Mouse (Mus musculus): ENCODE measurements at regions not wholly inside any gene's neighbourhood (a gene's known extent, or its start where the extent isn't known, plus 50 kb on each side); places are given as distances from the start of the nearest gene placed in this dataset.

- DNase-seq (ENCODE audit: low read depth, low spot score), result peak; percentile 37
Measured at GRCm38 (mm10) chr3:56590071-56590470, 406.6 kb upstream of the Nbea start.

GRCm38 (mm10) chr3:56575422-56575821 lies 391.9 kb upstream of the Nbea start:
- peak; percentile 12 for DNase-seq (ENCODE audit: low read depth, low spot score)

- no peak for DNase-seq (ENCODE audit: low read depth, low spot score)
Measured at GRCm38 (mm10) chr3:56536178-56536577, 352.7 kb upstream of the Nbea start.

GRCm38 (mm10) chr3:56504445-56504844 lies 320.9 kb upstream of the Nbea start:
- DNase-seq (ENCODE audit: low read depth, low spot score), result no peak

- DNase-seq (ENCODE audit: low read depth, low spot score), result peak; percentile 55
Measured at GRCm38 (mm10) chr3:56499301-56499700, 315.8 kb upstream of the Nbea start.

- no peak for DNase-seq (ENCODE audit: low read depth, low spot score)
Measured at GRCm38 (mm10) chr3:56493937-56494336, 310.4 kb upstream of the Nbea start.

- no peak for DNase-seq (ENCODE audit: low read depth, low spot score)
Measured at GRCm38 (mm10) chr3:56489154-56489553, 305.7 kb upstream of the Nbea start.

- DNase-seq (ENCODE audit: low read depth, low spot score), result no peak
Measured at GRCm38 (mm10) chr3:56485550-56486400, 302.3 kb upstream of the Nbea start.

GRCm38 (mm10) chr3:56484096-56484495 lies 300.6 kb upstream of the Nbea start:
- no peak for DNase-seq (ENCODE audit: low read depth, low spot score)

- DNase-seq (ENCODE audit: low read depth, low spot score), result no peak
Measured at GRCm38 (mm10) chr3:56483370-56483769, 299.9 kb upstream of the Nbea start.

GRCm38 (mm10) chr3:56479529-56479928 lies 296.0 kb upstream of the Nbea start:
- DNase-seq (ENCODE audit: low read depth, low spot score), result no peak

GRCm38 (mm10) chr3:56478544-56479140 lies 295.1 kb upstream of the Nbea start:
- DNase-seq (ENCODE audit: low read depth, low spot score), result no peak

GRCm38 (mm10) chr3:56475529-56476527 lies 292.3 kb upstream of the Nbea start:
- peak; percentile 78 for DNase-seq (ENCODE audit: low read depth, low spot score)

GRCm38 (mm10) chr3:56472651-56473050 lies 289.1 kb upstream of the Nbea start:
- no peak for DNase-seq (ENCODE audit: low read depth, low spot score)

GRCm38 (mm10) chr3:56471823-56472222 lies 288.3 kb upstream of the Nbea start:
- no peak for DNase-seq (ENCODE audit: low read depth, low spot score)

- DNase-seq (ENCODE audit: low read depth, low spot score), result no peak
Measured at GRCm38 (mm10) chr3:56471185-56471584, 287.7 kb upstream of the Nbea start.

GRCm38 (mm10) chr3:56457625-56458024 lies 274.1 kb upstream of the Nbea start:
- DNase-seq (ENCODE audit: low read depth, low spot score), result no peak

- DNase-seq (ENCODE audit: low read depth, low spot score), result no peak
Measured at GRCm38 (mm10) chr3:56456317-56456716, 272.8 kb upstream of the Nbea start.

GRCm38 (mm10) chr3:56438900-56439299 lies 255.4 kb upstream of the Nbea start:
- DNase-seq (ENCODE audit: low read depth, low spot score), result no peak

GRCm38 (mm10) chr3:56438020-56438747 lies 254.7 kb upstream of the Nbea start:
- DNase-seq (ENCODE audit: low read depth, low spot score), result no peak

- DNase-seq (ENCODE audit: low read depth, low spot score), result no peak
Measured at GRCm38 (mm10) chr3:56437058-56437457, 253.6 kb upstream of the Nbea start.

Measured in brain, embryonic 18.5 days (tissue).